Mouse (Mus musculus) megakaryocyte, embryonic 14.5 days (primary cell): ENCODE measurements around the gene Vmn1r45. TPM values are rescaled to one million over a fixed set of nuclear protein-coding genes. Genes with fewer than 3 reads are reported as not detected.
"Not testable (repeated sequence)": the region's sequence is repeated elsewhere in the genome, so short reads cannot be mapped to it uniquely, and the experiment has no call there.

Experiments used
- H3K27me3 ChIP-seq: replicated peaks from 2 replicates; pipeline ENCODE3; 2012; ENCODE audit warnings: inconsistent platforms
- H3K36me3 ChIP-seq: replicated peaks from 2 replicates; pipeline ENCODE3; 2012; ENCODE audit warnings: low read length, inconsistent platforms, mixed read lengths
- H3K4me1 ChIP-seq: 2 replicates; pipeline ENCODE4 v1.6.1; 2012; ENCODE audit warnings: inconsistent platforms
- H3K4me3 ChIP-seq: replicated peaks from 2 replicates; pipeline ENCODE3; 2012; ENCODE audit warnings: moderate library complexity, mild to moderate bottlenecking, inconsistent platforms
- H3K9me3 ChIP-seq: 2 replicates; pipeline ENCODE4 v1.6.1; 2012; ENCODE audit warnings: inconsistent platforms
- FLI1 ChIP-seq: IDR thresholded peaks from 2 replicates; pipeline ENCODE4 v1.6.1; 2012; ENCODE audit warnings: low read length, inconsistent platforms, mixed read lengths
- GATA1 ChIP-seq: IDR thresholded peaks from 3 replicates; pipeline ENCODE4 v1.6.1; 2012; ENCODE audit warnings: mixed read lengths, low read length, inconsistent platforms, borderline replicate concordance
- polyA plus RNA-seq: library from polyadenylated mRNA; stranded (reverse); fragments of >175 nt; gene quantifications from 2 replicates; pipeline ENCODE4 v1.2.3, GENCODE M21; 2012; ENCODE audit warnings: low replicate concordance; ENCODE audit not compliant: insufficient read depth

The Vmn1r45 gene
- polyA plus RNA-seq, result not detected in 2 replicates

GRCm38 (mm10) chr6:89940498-89940897, at the start of gene Vmn1r45:
Gene Vmn1r45, minus strand, starts transcription at chr6:89940598.
- not testable (repeated sequence) for H3K9me3 ChIP-seq, H3K36me3 ChIP-seq, H3K4me1 ChIP-seq, H3K27me3 ChIP-seq, H3K4me3 ChIP-seq

- TF ChIP-seq GATA1, result no peak
- TF ChIP-seq FLI1, result no peak
- no peaks in the 10 kb centered on the region for H3K27me3 ChIP-seq
- no peak overlapping the region for H3K4me3 ChIP-seq
- no peaks in the 10 kb centered on the region for H3K4me1 ChIP-seq
- peaks cover 5% of the 10 kb centered on the region; the same call in 1 of the 2 replicates for H3K9me3 ChIP-seq
- no peaks in the 10 kb centered on the region for H3K36me3 ChIP-seq
Observed at GRCm38 (mm10) chr6:89985989-89986388, 45.6 kb upstream of the Vmn1r45 start.

- TF ChIP-seq FLI1 (no peak), GATA1 (no peak)
- peaks cover 7% of the 10 kb centered on the region; the same call in 1 of the 2 replicates for H3K9me3 ChIP-seq
- no peaks in the 10 kb centered on the region for H3K4me1 ChIP-seq
- H3K27me3 ChIP-seq, result no peaks in the 10 kb centered on the region
- no peaks in the 10 kb centered on the region for H3K36me3 ChIP-seq
- no peak within 1 kb of the TSS for H3K4me3 ChIP-seq
Observed at GRCm38 (mm10) chr6:89969013-89969412, 28.6 kb upstream of the Vmn1r45 start, which contains the start of gene Vmn1r46. Gene Vmn1r46, plus strand, starts transcription at chr6:89969313.

- H3K4me1 ChIP-seq, result no peaks in the 10 kb centered on the region
- no peaks in the 10 kb centered on the region for H3K36me3 ChIP-seq
- TF ChIP-seq FLI1 (no peak), GATA1 (no peak)
- H3K4me3 ChIP-seq, result no peak overlapping the region
- no peaks in the 10 kb centered on the region for H3K27me3 ChIP-seq
- H3K9me3 ChIP-seq, result 0 out of 2 replicates have a peak, but pooled peaks cover 2% of the 10 kb centered on the region
Observed at GRCm38 (mm10) chr6:89966341-89966740, 25.9 kb upstream of the Vmn1r45 start.

- Histone ChIP-seq H3K36me3 (no peaks in the 10 kb centered on the region), H3K4me3 (no peak overlapping the region), H3K4me1 (no peaks in the 10 kb centered on the region), H3K27me3 (no peaks in the 10 kb centered on the region), H3K9me3 (peaks cover 4% of the 10 kb centered on the region)
- TF ChIP-seq FLI1, result no peak
- TF ChIP-seq GATA1, result no peak
Observed at GRCm38 (mm10) chr6:89953556-89953955, 13.2 kb upstream of the Vmn1r45 start.

GRCm38 (mm10) chr6:89940926-89941325, 528 bp upstream of the Vmn1r45 start:
- Histone ChIP-seq H3K36me3 (no peaks in the 10 kb centered on the region), H3K9me3 (no peaks in the 10 kb centered on the region), H3K4me1 (no peaks in the 10 kb centered on the region), H3K27me3 (no peaks in the 10 kb centered on the region), H3K4me3 (no peak overlapping the region)
- TF ChIP-seq FLI1, result no peak
- no peak for TF ChIP-seq GATA1

- no peaks in the 10 kb centered on the region for H3K27me3 ChIP-seq
- H3K4me3 ChIP-seq, result no peak overlapping the region
- no peaks in the 10 kb centered on the region for H3K36me3 ChIP-seq
- no peaks in the 10 kb centered on the region for H3K9me3 ChIP-seq
- TF ChIP-seq FLI1 (no peak), GATA1 (no peak)
- no peaks in the 10 kb centered on the region for H3K4me1 ChIP-seq
Observed at GRCm38 (mm10) chr6:89883812-89884211, 56.6 kb downstream of the Vmn1r45 start.

GRCm38 (mm10) chr6:89883360-89883759, 57.0 kb downstream of the Vmn1r45 start, which contains the start of gene Vmn1r44:
Gene Vmn1r44, plus strand, starts transcription at chr6:89883660.
- H3K4me3 ChIP-seq, result no peak within 1 kb of the TSS
- TF ChIP-seq GATA1, result no peak
- TF ChIP-seq FLI1, result no peak
- H3K4me1 ChIP-seq, result no peaks in the 10 kb centered on the region
- H3K9me3 ChIP-seq, result no peaks in the 10 kb centered on the region
- H3K27me3 ChIP-seq, result no peaks in the 10 kb centered on the region
- H3K36me3 ChIP-seq, result no peaks in the 10 kb centered on the region

Other genes starting within 250 kb of the Vmn1r45 start
- gene Vmn1r40, start 233.1 kb downstream of the Vmn1r45 start, polyA plus RNA-seq, result not detected in 2 replicates
- gene Vmn1r41, start 199.8 kb downstream of the Vmn1r45 start, polyA plus RNA-seq, result not detected in 2 replicates
- not detected in 2 replicates for gene Vmn1r42, start 64.2 kb downstream of the Vmn1r45 start, polyA plus RNA-seq
- not detected in 2 replicates for gene Vmn1r43, start 64.2 kb downstream of the Vmn1r45 start, polyA plus RNA-seq
- gene Vmn1r44, start 56.9 kb downstream of the Vmn1r45 start, polyA plus RNA-seq, result not detected in 2 replicates
- gene Vmn1r46, start 28.7 kb upstream of the Vmn1r45 start, polyA plus RNA-seq, result not detected in 2 replicates
- not detected in 2 replicates for gene Vmn1r47, start 75.5 kb upstream of the Vmn1r45 start, polyA plus RNA-seq
- not detected in 2 replicates for gene Vmn1r48, start 96.2 kb upstream of the Vmn1r45 start, polyA plus RNA-seq
- not detected in 2 replicates for gene Vmn1r49, start 137.9 kb upstream of the Vmn1r45 start, polyA plus RNA-seq
- not detected in 2 replicates for gene Vmn1r50, start 160.8 kb upstream of the Vmn1r45 start, polyA plus RNA-seq
- 0.03 TPM in 1 of 2 replicates, not detected in the other for gene Vmn1r51, start 182.0 kb upstream of the Vmn1r45 start, polyA plus RNA-seq
- not detected in 2 replicates for gene Vmn1r52, start 234.2 kb upstream of the Vmn1r45 start, polyA plus RNA-seq